Mouse (Mus musculus) Muller cell, postnatal 12 days (primary cell): ENCODE measurements around the gene Cybb.
"Not testable (repeated sequence)": the region's sequence is repeated elsewhere in the genome, so short reads cannot be mapped to it uniquely, and the experiment has no call there.

Experiments used
- DNase-seq: peaks from one replicate; pipeline ENCODE4 v3.0.0-alpha.2; 2015; ENCODE audit errors: inconsistent ontology term

Gene Cybb

DNA sequence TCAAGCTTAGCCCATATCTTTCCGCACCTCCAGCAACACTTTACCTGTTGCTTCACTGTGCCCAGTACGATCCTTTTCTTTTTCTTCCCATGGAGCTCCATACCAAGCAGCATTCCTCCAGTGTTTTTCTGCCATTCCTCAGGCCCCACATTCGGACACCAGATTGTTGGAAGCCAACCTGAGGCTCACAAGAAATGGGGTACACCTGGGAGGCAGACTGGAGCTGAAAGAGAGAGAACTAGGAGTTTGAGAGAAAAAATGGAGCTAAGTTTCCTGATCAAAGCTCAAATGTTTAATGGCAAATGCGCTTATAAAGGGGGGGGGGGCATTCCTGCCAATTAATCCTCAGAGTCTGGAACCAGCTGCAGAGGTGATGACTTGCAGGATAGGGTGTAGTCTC lies at the start of gene Cybb:
Gene Cybb (minus strand): TSS at position 101 of the 400 bp plus-strand sequence.
- DNase-seq, result no peak

DNA sequence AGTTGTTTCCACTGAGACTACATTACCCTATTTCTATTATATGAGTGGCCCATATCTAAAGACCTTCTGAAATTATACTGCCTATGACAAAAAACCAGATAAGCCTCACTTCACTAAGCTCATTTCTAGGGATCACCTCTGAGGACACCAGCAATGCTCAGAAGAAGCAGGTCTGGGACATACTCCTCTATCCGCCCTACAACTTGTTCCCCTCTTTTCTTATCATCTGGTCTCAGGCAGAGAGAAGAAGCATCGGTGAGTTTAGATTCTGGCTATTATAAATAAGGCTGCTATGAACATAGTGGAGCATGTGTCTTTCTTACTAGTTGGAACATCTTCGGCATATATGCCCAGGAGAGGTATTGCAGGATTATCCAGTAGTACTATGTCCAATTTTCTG lies 49.3 kb upstream of the Cybb start:
- no peak for DNase-seq

DNA sequence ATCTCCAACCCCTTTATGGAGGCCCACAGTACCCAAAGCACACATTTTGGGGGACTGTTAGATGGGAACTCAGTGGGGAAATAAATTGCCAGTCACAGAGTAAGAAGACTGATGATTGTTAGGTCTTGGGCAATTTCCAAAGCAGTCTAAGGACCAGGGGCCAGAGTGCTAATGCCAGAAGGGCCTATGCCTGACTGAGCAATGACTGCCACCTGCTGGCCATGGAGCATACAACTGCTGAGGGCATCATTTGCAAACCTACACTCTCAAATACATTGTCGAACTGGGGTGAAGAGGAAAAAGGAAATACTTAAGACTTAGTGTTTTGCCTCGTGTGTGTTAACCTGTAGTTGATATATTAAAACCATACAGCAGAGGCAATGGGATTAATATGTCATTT lies 32.4 kb upstream of the Cybb start:
- DNase-seq, result peak; percentile 12

DNA sequence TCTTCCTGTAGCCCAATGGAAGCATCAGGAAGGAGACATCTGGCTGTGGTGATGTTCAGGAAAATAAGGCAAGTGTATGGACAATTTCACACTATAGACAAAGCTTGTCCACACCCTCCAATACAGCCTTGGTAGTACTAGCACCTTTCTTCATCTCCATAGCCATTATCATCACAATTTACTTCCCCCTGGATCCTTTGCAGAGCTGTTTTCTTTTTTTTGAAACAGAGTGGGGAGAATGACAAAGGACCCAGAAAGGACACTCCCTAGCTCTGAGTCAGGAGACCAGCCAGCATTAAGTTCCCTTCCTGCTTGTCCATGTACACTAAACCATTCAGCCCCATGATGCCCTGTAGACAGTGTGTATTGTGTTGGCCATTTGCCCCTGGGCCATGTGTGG lies 30.0 kb upstream of the Cybb start:
- not testable (repeated sequence) for DNase-seq

DNA sequence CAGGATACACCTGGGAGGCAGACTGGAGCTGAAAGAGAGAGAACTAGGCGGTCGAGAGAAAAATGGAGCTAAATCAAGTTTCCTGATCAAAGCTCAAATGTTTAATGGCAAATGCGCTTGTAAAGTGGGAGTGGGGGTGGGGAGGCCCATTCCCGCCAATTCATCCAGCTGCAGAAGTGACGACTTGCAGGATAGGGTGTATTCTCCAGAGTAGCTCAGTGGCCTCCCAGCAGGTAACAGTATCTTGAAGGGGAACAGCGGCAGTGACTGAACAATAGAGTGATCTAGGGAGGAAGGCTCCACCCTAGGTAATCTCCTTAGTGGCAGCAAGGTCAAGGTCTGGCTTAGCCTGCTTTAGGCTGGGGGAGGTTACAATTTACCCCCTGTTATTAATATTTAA lies 12.5 kb downstream of the Cybb start:
- DNase-seq, result not testable (repeated sequence)

DNA sequence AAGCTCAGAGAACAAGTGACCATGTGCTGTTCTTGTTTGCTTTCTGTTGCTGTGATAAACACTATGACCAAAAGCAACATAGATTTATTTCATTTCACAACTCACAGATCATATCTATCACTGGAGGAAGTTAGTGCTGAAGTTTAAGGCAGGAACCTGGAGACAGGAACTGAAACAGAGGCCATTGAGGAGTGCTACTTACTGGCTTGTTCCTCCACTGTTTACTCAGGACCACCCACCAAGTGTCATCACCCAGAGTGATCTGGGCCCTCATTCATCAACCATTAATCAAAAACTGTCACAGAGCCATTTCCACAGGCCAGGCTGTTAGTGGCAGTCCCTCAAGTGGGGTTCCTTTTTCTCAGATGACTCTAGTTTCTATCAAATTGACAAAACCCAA lies 13.1 kb downstream of the Cybb start:
- no peak for DNase-seq

DNA sequence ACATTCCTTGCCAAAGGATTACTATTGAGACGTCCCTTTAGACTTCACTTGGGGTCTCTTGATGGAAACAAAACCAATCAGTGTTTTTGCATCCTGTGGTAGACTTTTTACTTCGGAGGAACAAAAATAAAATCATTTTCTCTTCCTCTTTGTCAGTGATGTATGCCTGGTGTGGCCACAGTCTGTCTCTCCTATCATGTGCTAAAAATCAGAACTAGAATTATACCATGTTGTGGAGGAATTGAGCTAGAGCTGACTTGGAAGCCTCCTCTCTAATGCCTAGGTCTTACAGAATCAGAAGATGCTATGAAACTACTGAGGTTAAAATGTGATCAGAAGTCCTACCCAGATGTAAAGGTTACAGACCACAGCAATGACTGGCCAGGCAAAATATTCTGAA lies 13.8 kb downstream of the Cybb start:
- no peak for DNase-seq

DNA sequence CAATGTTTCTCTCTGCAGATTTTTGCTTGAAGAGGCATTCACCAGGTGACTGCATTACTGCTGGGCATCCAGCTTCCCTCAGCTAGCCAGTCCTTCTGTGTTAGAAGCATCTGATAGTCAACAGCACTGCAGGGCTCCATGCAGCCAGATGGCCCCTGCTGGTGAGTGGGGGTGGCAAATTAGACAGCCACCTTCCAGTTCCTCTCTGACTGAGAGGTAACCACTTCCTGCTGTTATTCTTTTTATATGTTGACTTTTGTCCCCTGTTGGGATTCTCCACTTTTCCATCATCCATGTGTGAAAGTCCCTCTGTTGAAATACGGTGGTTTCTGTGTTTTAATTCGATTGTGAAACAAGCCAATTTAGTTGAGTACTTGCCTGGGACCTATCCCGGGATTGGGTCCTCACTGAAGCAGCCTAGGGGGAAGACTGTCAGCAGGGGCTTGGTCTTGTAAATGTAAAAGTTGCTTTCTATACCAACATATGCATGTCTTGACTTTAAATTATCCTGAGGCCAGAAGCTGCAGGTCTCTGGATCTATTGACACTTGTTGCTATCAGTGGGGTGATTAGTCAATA lies 16.7 kb downstream of the Cybb start:
- no peak for DNase-seq

DNA sequence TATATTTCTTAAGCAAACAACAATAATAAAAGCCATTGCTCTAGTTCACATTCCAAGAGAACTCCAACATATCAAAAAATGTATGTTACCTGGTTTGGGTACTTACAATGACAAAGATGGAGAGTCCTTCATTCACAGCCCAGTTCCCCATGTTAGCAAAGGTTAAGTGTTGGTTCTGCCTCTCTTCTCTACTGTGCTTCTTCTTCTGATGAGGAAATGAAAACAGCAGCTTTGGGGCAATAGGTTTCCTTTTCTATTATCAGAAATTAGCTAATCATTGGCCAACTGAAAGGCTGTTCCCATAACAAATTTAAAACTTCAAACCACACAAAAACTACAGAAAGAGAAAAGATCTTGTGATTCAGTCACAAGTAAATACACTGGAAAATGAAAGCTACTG lies 18.5 kb downstream of the Cybb start:
- DNase-seq, result no peak

DNA sequence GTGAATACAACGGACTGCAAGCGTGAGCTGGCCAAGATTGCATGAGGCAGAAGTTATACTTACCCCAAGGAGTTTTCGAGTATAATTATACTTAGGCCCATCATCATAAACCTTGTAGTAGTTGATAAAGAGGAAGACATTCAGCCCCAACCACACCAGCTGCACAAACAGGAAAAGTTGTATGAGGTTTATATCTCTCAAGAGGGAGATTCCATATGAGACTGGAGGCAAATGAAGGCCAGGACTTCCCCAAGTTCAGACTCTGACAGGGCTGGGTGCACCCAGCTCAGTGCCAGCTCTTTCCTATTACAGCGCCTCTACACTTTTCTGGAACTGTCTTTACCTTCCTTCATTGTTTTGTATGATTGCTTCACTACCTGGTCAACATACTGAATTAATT lies 20.6 kb downstream of the Cybb start:
- no peak for DNase-seq

DNA sequence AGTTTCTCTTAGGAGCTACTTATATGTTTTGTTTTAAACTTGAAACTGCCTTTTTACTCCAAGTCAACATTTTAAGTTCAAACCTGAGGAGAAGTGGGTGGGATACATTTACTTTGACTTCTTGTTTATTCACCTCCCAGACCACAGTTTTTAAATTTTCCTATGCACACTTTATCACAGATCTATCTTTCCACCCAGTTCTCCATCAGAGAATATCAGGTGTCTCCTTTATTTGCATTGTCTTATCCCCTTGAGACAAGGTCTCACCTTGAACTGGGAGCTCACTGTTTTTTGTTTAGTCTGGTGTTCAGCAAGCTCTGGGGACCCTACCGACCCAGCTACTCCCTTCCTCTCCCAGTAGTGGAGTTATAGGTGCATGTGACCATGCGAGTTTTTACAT lies 21.7 kb downstream of the Cybb start:
- DNase-seq, result no peak

DNA sequence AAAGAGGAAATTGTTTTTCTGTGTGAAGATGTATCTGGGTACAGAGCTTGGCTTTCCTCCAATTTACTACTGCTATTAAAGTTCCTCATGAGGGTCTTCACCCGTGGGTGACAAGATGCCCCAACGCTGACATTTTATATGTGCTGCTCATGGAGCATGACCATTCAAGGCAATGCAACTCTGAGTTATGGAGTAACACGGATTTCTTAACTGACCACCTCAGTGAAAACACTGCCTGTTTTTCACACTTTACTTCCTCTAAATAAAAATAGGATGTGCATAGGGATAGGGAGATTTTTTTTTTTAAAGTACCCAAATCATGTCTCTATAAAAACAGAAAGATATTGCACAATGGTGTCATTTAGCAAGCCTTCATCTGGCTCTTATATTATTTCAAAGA lies 24.9 kb downstream of the Cybb start:
- no peak for DNase-seq

DNA sequence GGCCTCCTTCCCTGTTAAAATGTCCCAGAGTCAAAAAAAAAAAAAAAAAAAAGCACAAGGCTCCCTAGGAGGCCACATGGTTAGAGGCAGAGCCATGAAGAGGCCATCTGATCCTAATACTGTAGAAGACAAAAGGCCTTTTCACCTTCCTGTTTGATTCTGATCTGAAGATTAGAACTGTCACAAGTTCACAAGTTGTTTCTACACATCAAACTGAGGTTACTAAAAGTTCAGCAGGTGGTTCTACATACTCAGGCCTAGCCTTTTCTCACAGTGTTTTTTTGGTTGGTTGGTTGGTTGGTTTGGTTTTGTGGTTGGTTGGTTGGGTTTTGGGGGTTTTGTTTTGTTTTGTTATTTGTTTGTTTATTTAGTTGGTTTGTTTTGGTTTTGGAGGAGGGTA lies 26.2 kb downstream of the Cybb start:
- DNase-seq, result no peak

DNA sequence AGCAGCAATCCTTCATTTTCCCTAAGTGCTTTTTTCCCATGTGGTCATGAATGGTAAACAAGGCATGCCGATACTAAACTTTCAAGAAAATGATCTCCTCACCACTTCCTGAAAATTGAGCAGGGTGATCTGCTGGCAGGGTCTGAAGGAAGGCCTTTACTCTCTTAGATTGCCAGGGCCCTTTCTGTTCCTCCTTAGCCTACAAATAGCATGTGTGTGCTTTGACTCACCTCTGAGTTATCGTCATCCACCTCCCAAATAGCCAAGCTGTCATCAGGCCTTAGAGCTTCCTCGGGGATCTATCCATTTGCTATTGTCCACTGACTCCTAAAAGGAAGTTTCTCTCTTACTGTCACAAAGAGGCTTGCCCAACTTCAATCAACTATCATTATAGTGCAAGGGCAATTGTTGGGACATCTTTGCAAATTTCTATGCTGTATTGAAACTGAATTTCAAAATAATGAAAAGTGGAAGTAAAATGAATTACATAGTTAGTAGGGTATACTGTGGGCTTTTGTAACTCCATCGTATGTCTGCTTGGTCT lies 27.1 kb downstream of the Cybb start:
- no peak for DNase-seq

DNA sequence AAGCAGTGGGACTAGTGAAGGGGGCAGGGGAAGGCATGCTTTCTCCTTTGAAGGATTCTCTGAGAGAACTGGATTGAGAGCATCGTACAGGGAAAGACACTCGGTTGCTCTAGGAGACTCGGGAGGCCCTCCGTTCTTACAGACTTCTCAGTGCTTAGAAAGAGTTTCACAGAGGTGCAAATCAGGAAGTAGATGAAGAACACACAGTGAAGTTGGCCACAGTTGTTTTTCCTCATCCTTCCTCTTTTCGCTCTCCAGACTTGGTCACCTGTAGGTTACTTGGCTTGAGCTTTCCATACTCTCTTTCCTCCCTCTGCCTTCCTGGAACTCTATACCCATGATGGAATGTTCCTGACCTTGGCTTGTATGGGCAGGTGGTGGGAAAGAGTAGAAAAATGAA lies 35.2 kb downstream of the Cybb start:
- no peak for DNase-seq

DNA sequence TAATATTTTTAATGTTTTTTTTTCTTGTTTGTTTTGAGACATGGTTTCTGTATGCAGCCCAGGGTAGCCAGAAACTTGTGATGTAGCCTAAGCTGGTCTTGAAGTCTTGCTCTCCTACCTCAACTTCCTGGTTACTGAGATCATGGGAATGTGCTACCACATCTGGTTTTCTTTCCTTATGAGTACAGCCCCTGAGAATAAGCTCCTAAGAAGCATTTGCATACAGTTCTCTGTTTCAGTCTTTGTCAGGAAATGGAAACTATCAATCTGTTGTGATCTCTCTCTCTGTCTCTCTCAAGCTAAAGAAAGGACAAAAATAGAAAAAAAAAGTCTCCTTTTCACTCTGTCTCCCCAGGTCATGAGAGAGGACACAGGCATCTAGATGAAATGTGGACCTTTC lies 40.3 kb downstream of the Cybb start:
- no peak for DNase-seq

DNA sequence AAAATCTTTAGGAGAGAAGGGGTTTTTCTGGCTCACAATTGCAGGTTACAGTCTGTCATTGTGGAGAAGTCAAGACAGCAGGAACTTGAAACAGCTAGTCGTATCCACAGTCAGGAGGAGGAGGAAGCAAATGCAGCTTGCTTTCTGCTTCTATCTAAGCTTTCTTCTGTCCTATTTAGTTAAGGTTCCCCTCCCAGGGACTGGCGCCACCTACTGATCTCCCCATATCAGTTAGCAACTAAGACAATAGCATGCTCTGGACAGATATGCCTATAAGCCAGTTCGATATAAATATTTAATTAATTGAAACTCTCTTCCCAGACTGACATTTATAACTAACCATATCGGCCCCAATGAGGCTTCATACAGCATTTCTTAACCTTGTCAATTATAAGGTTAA lies 46.5 kb downstream of the Cybb start:
- no peak for DNase-seq

DNA sequence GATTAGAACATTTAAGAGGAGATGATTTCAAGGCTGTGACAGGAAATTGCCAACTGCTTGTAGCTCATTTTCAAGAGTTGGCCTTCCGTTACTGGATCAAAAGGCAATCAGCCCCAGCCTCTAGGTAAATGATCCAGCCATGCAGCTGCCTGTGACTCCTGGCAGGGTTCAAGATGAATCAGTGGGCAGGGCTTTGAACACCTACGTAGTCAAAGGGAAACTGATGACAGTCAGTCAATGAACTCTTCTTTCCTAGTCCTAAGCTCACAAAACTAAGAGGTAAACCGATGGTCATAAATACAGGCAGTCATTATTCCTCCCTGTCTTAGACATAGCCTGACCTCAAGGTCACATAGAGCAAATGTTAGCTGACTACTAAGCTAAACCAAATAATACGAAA lies 47.0 kb downstream of the Cybb start:
- DNase-seq, result no peak

DNA sequence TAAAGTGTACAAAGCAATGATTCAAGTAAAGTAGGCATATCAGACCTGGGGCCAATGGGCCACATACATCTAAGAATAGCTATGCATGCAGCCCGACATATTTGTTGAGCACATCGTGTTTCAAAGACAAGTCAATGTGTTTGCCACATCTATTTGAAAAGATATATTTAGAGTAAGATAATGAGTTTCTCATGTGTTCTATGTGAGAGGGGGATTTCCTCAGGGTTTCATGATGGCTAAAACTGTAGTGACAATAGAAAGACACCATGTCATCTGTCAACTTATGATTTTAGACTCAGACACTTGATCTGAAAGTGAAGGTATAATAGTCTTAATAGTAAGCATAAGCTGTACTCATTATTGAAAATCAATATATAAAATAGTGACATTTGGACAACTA lies 48.3 kb downstream of the Cybb start:
- no peak for DNase-seq

DNA sequence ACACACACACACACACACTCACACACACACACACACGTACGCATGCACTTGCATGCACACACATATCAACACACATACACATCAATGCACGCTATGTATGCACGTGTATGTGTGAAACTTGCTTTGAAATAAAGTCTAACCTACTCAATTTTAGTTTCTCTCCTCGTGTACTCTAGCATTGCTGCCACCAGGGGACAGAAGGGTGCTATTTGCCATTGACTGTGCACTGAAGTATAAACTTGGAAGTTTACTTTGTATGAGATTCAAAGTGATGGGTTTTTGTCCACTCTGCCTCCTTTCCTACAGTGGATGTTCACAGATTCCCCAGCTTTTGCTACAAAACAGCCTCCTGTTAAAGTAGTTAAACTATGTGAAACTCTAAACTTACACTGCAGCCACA lies 73.7 kb downstream of the Cybb start:
- no peak for DNase-seq
